Comparison of ENCODE assay signal across 18 mouse cellular contexts in the genomic region with DNA sequence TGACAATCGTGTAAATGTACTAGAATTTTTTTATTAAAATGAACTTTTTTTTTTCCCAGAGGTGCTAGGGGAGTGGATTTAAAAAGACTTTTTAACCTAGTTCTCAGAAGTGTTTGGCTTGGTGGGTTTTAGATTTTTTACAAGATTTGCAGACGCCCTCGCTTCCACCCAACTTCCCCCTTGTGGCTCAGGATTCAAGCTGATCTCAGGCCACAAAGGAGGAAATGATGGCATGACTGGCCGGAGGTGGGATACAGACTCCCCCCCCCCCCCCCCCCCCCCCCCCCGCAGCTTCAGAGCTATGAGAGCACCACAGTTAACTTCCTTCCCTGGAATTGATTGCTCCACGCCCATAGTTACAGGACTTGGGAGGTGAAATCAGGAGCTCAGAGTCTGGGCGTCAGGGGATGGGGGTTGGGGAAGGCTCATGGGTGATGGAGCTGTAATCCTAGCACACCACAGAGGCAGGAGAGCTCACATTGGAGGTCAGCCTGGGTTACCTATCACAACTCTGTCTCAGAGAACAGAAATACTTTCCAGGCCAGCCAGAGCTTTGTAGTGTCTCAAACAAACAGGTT. TPM values are rescaled to one million over a fixed set of nuclear protein-coding genes. Genes with fewer than 3 reads are reported as not detected.
DNase-seq lines count a peak whose midpoint lies in the region; ATAC-seq lines count a peak whose summit lies in the region.
"Had no signal": no experiment of that assay in that cellular context is flagged by ENCODE, and none has a peak within 500 bp of the region (broad histone marks: within the 10 kb centered on the region; RNA-seq: fewer than 3 reads in every experiment).

No protein-coding gene starts in this region.

- DNase-seq in lung, postnatal 36 days = peak; percentile 10
- DNase-seq in lung, postnatal 14 days = no peak
- peak; percentile 60 for DNase-seq in ZHBTc4 (ENCODE audit: low read depth, low spot score)
- no peak for DNase-seq in layer of hippocampus, postnatal 25 days (ENCODE audit: extremely low spot score in 1 of 2, low spot score in 1 of 2)
- DNase-seq in layer of hippocampus, adult 9-10 months (ENCODE audit: low spot score) = no peak
- DNase-seq in spleen, adult 12 weeks (ENCODE audit: low spot score) = no peak
- DNase-seq: adrenal gland, postnatal 10 days; cerebellum, adult 11-12 months; cerebellum, adult 9-10 months; cerebellum, postnatal 25 days; gastrocnemius, postnatal 10 days; heart, postnatal 36 days had no signal

- peak; percentile 77 to 81 for ATAC-seq in hematopoietic stem cell, adult 5-6 weeks (replicated peaks in 1 of 2; ENCODE audit: insufficient read depth in 1 of 2, low FRiP score in 2 of 2, low TSS enrichment in 1 of 2, low read depth in 1 of 2, poor library complexity in 2 of 2, severe bottlenecking in 2 of 2)
- ATAC-seq: forebrain, embryonic 16.5 days; intestine, embryonic 15.5 days had no signal

RNA-seq across cellular contexts. Expression of gene Gm10073, which starts 17.1 kb away (rescaled TPM):
- 11.4 and 20.0 TPM in 2 replicates for total RNA-seq in hematopoietic stem cell, adult 5-6 weeks (2017)
- total RNA-seq in layer of hippocampus, postnatal 25 days (2021) = 100 to 1,000 TPM in 1 of 2 experiments, 10 to 100 TPM in 1; 73.1 to 101 TPM

RNA-seq across cellular contexts. Expression of gene Cdh3, which starts 45.5 kb away (rescaled TPM):
- total RNA-seq in hematopoietic stem cell, adult 5-6 weeks (2017) = not detected in 2 replicates
- under 1 TPM in 1 of 2 experiments, not detected in 1; 0.05 TPM for total RNA-seq in layer of hippocampus, postnatal 25 days (2021)
- total RNA-seq: CH12.LX, MEL had no signal

RNA-seq across cellular contexts. Expression of gene Cdh1, which starts 47.0 kb away (rescaled TPM):
- 0.60 and 0.88 TPM in 2 replicates for total RNA-seq in hematopoietic stem cell, adult 5-6 weeks (2017)
- total RNA-seq in layer of hippocampus, postnatal 25 days (2021) = under 1 TPM; 0.42 to 0.59 TPM
- total RNA-seq: heart, postnatal 36 days; MEL had no signal

RNA-seq across cellular contexts. Expression of gene 6030452D12Rik, which starts 55.8 kb away (rescaled TPM):
- not detected in 2 replicates for total RNA-seq in hematopoietic stem cell, adult 5-6 weeks (2017)
- not detected for total RNA-seq in layer of hippocampus, postnatal 25 days (2021)
- total RNA-seq: adrenal gland, postnatal 10 days; adrenal gland, postnatal 4 days; CH12.LX; gastrocnemius, postnatal 10 days; heart, postnatal 36 days; MEL had no signal

Comparison
In these comparisons a context has a peak if more than half of its experiments do, and no peak if none do; other contexts are left out.
1. DNase-seq: peak in lung, postnatal 36 days (single experiment) and ZHBTc4 (single experiment); none in lung, postnatal 14 days (single experiment), layer of hippocampus, postnatal 25 days (0 of 2), layer of hippocampus, adult 9-10 months (single experiment) and spleen, adult 12 weeks (single experiment).